Mouse (Mus musculus) liver, postnatal 0 days (tissue): ENCODE measurements at regions not wholly inside any gene's neighbourhood (a gene's known extent, or its start where the extent isn't known, plus 50 kb on each side); places are given as distances from the start of the nearest gene placed in this dataset.

ENCODE experiments used
- CTCF ChIP-seq: sonication (generic); IDR thresholded peaks from 2 replicates; pipeline ENCODE4 v1.5.1; 2016; ENCODE audit warnings: antibody characterized with exemption, low read depth
- EP300 ChIP-seq: IDR thresholded peaks from 2 replicates; pipeline ENCODE4 v1.6.1; 2016; ENCODE audit warnings: antibody characterized with exemption, low read depth, mild to moderate bottlenecking

- TF ChIP-seq CTCF (no peak), EP300 (no peak)
Measured at GRCm38 (mm10) chr3:139796685-139797084, 591.2 kb downstream of the Stpg2 start.
